20 mouse cellular contexts compared by ENCODE assay signal in the genomic region with DNA sequence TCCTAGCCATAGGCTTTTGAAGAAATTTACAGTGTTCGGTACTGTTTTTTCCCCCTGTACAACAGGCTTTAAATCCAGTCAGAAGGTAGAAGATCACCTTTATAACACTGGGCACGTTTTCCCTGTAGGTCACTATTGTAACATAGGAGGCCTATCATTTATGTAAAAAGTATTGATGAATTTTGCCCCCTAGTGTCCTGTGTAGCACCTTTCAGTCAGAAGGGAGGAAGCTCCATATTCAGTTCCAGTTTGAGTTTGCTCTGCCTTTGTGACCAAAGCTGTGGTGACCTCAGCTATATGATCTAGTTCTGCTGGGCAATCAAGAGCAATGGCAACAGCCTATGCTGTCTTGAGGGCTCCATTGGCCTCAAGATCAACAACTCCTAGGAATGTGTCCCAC. TPM values are rescaled to one million over a fixed set of nuclear protein-coding genes. Genes with fewer than 3 reads are reported as not detected.
"Had no signal": no experiment of that assay in that cellular context is flagged by ENCODE, and none has a peak within 500 bp of the region (broad histone marks: within the 10 kb centered on the region; RNA-seq: fewer than 3 reads in every experiment).

No protein-coding gene starts in this region.

- H3K36me3 ChIP-seq: limb, embryonic 10.5 days; midbrain, embryonic 15.5 days; neural tube, embryonic 12.5 days had no signal

- H3K27ac ChIP-seq: left cerebral cortex, adult 2 months; limb, embryonic 10.5 days; liver, embryonic 14.5 days; macrophage; midbrain, embryonic 15.5 days; neural tube, embryonic 12.5 days; stomach, postnatal 0 days had no signal

- H3K27me3 ChIP-seq: megakaryocyte, embryonic 14.5 days; midbrain, embryonic 15.5 days; neural tube, embryonic 12.5 days had no signal

- H3K4me1 ChIP-seq: limb, embryonic 10.5 days; megakaryocyte, embryonic 14.5 days; midbrain, embryonic 15.5 days; neural tube, embryonic 12.5 days had no signal

- H3K4me2 ChIP-seq: midbrain, embryonic 11.5 days; midbrain, embryonic 15.5 days; neural tube, embryonic 12.5 days had no signal

- H3K9me3 ChIP-seq: limb, embryonic 10.5 days; megakaryocyte, embryonic 14.5 days; midbrain, embryonic 15.5 days; neural tube, embryonic 12.5 days had no signal

- ATAC-seq: midbrain, embryonic 15.5 days had no signal

- H3K4me3 ChIP-seq: left cerebral cortex, adult 2 months; limb, embryonic 10.5 days; megakaryocyte, embryonic 14.5 days; midbrain, embryonic 15.5 days; neural tube, embryonic 12.5 days had no signal

- DNase-seq: kidney, adult 11 months; kidney, postnatal 4 days; lung, adult 2 months; lung, postnatal 14 days; thymus, postnatal 4 days had no signal

- H3K9ac ChIP-seq: liver, embryonic 14.5 days; midbrain, embryonic 15.5 days; neural tube, embryonic 12.5 days had no signal

RNA-seq across cellular contexts. Expression of a gene that starts 13.0 kb away (rescaled TPM):
- total RNA-seq: layer of hippocampus, adult 8-10 months; layer of hippocampus, postnatal 25 days; left cerebral cortex, adult 2 months; left cerebral cortex, postnatal 14 days; monocyte, adult 5-6 weeks; neutrophil, adult 5-6 weeks had no signal
- polyA plus RNA-seq: limb, embryonic 10.5 days; limb, embryonic 14.5 days; lung, adult 2 months; macrophage; midbrain, embryonic 15.5 days; neural tube, embryonic 12.5 days; stomach, postnatal 0 days had no signal

RNA-seq across cellular contexts. Expression of a gene that starts 45.7 kb away (rescaled TPM):
- total RNA-seq: layer of hippocampus, adult 8-10 months; layer of hippocampus, postnatal 25 days; left cerebral cortex, adult 2 months; left cerebral cortex, postnatal 14 days; monocyte, adult 5-6 weeks; neutrophil, adult 5-6 weeks had no signal
- polyA plus RNA-seq: limb, embryonic 10.5 days; limb, embryonic 14.5 days; macrophage; midbrain, embryonic 11.5 days; midbrain, embryonic 15.5 days; neural tube, embryonic 12.5 days had no signal
